Mouse (Mus musculus): ENCODE measurements around the gene Mcf2l. TPM values are rescaled to one million over a fixed set of nuclear protein-coding genes. Genes with fewer than 3 reads are reported as not detected.

Gene Mcf2l
- polyA plus RNA-seq, 1 experiment from 2014 or later: 80.3 TPM

DNA sequence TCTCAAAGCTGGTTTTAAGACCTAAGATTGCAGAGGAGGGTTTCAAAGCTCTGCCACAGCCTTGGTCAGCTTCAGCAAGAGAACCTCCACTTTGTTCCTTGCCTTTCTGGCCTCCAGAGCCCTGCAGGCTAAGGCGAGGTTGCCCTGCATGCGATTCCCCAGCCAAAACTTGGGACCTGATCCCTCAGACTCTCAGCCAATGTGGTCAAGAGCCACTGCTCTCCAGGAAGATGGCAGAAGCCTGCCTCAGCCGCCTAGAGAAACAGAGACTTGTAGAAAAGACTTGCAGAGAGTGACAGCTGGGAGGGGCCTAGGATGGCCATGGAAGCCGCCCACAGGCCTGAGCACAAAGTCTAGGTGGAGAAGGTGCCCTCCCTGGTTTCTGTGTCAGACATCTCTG, 1.4 kb downstream of the Mcf2l start:
- Histone ChIP-seq H3K27ac (no peak overlapping the region), H3K4me1 (peaks cover 60% of the 10 kb centered on the region), H3K27me3 (no peaks in the 10 kb centered on the region), H3K4me3 (peak overlapping the region; percentile 60; the same call in 1 of the 2 replicates), H3K36me3 (ENCODE audit: poor library complexity, severe bottlenecking) (peaks cover 3% of the 10 kb centered on the region), H3K4me2 (peak overlapping the region; percentile 66), H3K9ac (peak overlapping the region; percentile 72; the same call in 1 of the 2 replicates), H3K9me3 (replicated peaks) (no peaks in the 10 kb centered on the region)
- 73% methylated on average over 4 of the region's 4 CpGs for WGBS
- ATAC-seq: no peak

DNA sequence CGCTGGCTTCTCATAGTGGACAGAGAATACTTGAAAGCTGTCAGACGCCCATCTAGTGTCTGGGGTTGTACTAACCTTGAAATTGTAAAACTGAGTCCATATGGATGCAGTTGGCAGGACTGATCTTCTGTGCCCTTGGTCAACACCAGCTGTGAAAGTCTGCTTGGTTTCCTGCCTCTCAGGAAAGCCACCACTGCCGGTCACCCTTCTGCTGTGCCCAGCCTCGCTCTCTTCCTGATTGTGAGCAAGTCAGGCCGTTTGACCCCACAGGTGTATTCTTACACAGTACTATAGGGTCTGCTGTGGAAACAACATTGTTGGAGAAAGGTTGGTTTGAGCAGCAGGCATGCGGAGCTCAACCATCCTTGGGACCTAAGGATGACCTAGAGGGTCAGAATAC, 3.5 kb downstream of the Mcf2l start:
- ATAC-seq: no peak
- Histone ChIP-seq H3K9ac (no peak overlapping the region), H3K36me3 (ENCODE audit: poor library complexity, severe bottlenecking) (peaks cover 25% of the 10 kb centered on the region), H3K9me3 (replicated peaks) (no peaks in the 10 kb centered on the region), H3K27ac (no peak overlapping the region), H3K27me3 (no peaks in the 10 kb centered on the region), H3K4me2 (no peak overlapping the region), H3K4me3 (no peak overlapping the region), H3K4me1 (peaks cover 44% of the 10 kb centered on the region)
- WGBS: 86% methylated on average over 6 of the region's 6 CpGs

DNA sequence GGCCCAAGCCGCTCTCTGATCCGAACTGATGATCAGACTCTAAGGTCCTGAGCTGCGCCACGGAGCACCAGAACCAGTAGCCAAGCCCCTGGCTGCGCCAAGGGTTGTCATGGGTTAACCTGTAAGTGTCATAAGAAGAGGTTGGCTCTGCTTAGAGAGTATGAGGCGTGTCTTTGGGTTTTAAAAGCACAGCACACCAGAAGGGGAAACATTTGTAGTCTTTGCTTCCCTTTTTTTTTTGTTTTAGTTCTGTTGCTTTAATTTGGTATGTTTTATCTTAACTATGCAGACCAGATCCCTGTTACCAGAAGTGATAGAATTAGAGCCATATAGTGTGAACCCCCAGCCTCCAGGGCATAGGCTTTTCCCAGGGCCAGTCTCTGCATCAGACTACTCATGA, 6.6 kb downstream of the Mcf2l start:
- no peaks in the 10 kb centered on the region for H3K9me3 ChIP-seq (replicated peaks)
- no peak for ATAC-seq
- 95% methylated on average over 6 of the region's 6 CpGs for WGBS
- no peak overlapping the region for H3K9ac ChIP-seq
- H3K4me2 ChIP-seq: no peak overlapping the region
- H3K4me1 ChIP-seq: peaks cover 21% of the 10 kb centered on the region
- peaks cover 53% of the 10 kb centered on the region for H3K36me3 ChIP-seq (ENCODE audit: poor library complexity, severe bottlenecking)
- H3K27me3 ChIP-seq: no peaks in the 10 kb centered on the region
- H3K4me3 ChIP-seq: no peak overlapping the region
- no peak overlapping the region for H3K27ac ChIP-seq

DNA sequence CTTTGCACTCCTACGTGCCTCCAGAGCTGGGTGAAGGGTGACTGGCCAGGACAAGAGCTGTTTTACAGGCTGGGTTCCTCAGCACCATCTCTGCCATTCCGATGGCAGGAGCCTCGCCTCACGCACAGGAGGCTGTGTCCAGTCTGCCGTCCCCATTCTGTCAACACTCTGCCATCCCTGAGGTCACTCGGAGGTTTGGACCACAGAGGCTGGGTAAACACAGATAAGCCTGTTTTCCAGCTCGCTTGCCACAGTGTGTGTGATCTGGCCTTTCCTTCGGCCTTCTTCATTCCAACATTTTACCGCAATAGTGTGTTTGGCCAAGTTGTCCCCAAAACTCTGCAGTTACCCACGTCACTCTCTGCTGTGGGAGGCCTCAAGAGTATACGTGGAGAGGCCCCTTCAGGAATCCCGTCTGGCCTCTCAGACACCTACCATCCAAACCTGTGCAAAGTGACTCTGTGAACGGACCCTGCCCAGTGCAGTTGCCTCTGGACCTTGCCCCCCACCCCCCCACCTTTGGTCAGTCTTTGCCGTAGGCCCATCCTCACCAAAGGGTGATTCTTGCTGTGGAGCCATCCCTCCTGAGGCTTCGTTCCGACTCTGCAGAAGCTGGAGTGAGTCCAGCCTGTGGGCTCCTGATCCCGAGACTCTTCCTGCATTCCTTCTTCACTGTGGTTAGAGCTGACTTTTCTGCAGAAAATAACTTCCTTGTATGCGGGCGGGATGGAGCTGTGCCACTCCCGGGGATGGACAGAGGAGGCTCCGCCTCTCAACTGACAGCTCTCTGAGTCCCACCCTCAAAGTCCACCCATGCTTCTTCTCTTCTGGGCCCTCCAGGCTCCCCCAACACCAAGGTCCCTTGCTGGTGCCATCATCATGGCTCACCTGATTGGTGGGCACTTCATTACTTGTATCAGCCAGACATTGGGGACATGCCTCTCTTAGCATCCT, 9.7 kb downstream of the Mcf2l start:
- Histone ChIP-seq H3K4me3 (no peak overlapping the region), H3K9me3 (replicated peaks) (no peaks in the 10 kb centered on the region), H3K27me3 (no peaks in the 10 kb centered on the region), H3K4me2 (no peak overlapping the region), H3K36me3 (ENCODE audit: poor library complexity, severe bottlenecking) (peaks cover 79% of the 10 kb centered on the region), H3K9ac (no peak overlapping the region), H3K27ac (no peak overlapping the region), H3K4me1 (no peaks in the 10 kb centered on the region)
- 55% methylated on average over 21 of the region's 21 CpGs for WGBS
- ATAC-seq: no peak

- peak overlapping the region; percentile 40; the same call in 1 of the 2 replicates for H3K27ac ChIP-seq
- no peaks in the 10 kb centered on the region for H3K27me3 ChIP-seq
- no peak overlapping the region for H3K4me3 ChIP-seq
- H3K4me2 ChIP-seq: no peak overlapping the region
- no peaks in the 10 kb centered on the region for H3K9me3 ChIP-seq (replicated peaks)
- H3K4me1 ChIP-seq: no peaks in the 10 kb centered on the region
- peaks cover 89% of the 10 kb centered on the region for H3K36me3 ChIP-seq (ENCODE audit: poor library complexity, severe bottlenecking)
- 84% methylated on average over 16 of the region's 16 CpGs for WGBS
- ATAC-seq: no peak
- no peak overlapping the region; the same call in 1 of the 2 replicates for H3K9ac ChIP-seq
These were observed 14.3 kb downstream of the Mcf2l start for GRCm38 (mm10) chr8:12887772-12888435.

GRCm38 (mm10) chr8:12889046-12889598, 15.5 kb downstream of the Mcf2l start:
- H3K9me3 ChIP-seq (replicated peaks): no peaks in the 10 kb centered on the region
- no peak overlapping the region for H3K4me2 ChIP-seq
- peaks cover 89% of the 10 kb centered on the region for H3K36me3 ChIP-seq (ENCODE audit: poor library complexity, severe bottlenecking)
- H3K4me3 ChIP-seq: no peak overlapping the region
- H3K4me1 ChIP-seq: no peaks in the 10 kb centered on the region
- no peak overlapping the region for H3K9ac ChIP-seq
- 88% methylated on average over 11 of the region's 11 CpGs for whole genome bisulfite sequencing
- H3K27ac ChIP-seq: peak overlapping the region; percentile 44; the same call in 1 of the 2 replicates
- no peaks in the 10 kb centered on the region for H3K27me3 ChIP-seq
- peak; percentile 53; the same call in 1 of the 2 replicates for ATAC-seq

- Histone ChIP-seq H3K4me2 (no peak overlapping the region), H3K4me1 (peaks cover 5% of the 10 kb centered on the region; the same call in 1 of the 2 replicates), H3K36me3 (ENCODE audit: poor library complexity, severe bottlenecking) (peaks cover 67% of the 10 kb centered on the region), H3K27ac (no peak overlapping the region), H3K9ac (no peak overlapping the region), H3K4me3 (no peak overlapping the region), H3K27me3 (no peaks in the 10 kb centered on the region), H3K9me3 (replicated peaks) (no peaks in the 10 kb centered on the region)
- no peak for ATAC-seq
- WGBS: 88% methylated on average over 5 of the region's 5 CpGs
These were observed 19.4 kb downstream of the Mcf2l start for GRCm38 (mm10) chr8:12892882-12893446.

DNA sequence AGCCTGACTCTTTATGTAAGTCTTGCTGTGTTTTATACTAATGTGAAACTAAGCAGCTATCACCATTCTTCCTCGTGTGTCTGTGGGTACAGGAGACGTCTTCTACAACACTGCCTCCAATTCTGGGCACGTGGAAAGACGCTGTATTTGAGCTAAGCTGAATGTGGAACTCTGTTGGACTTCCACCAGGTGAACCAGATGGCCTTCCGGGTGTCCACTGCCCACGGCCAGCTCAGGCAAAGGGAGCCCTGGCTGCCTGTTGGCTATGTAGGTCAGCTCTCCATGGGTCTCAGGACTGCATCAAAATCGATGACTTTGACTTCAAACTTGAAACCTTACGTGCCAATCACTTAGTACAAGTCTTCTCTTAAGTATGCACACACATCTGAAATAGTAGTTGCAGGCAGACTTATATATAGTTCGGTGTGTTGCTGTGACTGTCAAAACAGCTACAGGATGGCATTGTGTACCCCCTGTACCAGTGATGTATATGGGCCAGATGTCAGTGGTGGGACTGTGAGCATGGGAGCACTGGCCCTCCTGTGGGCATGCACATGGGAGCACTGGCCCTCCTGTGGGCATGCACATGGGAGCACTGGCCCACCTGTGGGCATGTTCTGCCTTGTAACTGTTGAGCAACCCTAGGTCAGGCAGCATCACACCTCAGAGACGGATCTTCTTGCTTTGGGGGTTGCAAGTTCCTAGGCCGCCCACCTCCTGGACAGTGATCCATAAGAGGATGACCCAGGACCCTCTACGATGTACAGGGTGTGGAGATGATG, 20.4 kb downstream of the Mcf2l start:
- Histone ChIP-seq H3K4me3 (no peak overlapping the region), H3K4me2 (no peak overlapping the region), H3K36me3 (ENCODE audit: poor library complexity, severe bottlenecking) (peaks cover 62% of the 10 kb centered on the region), H3K9ac (no peak overlapping the region), H3K9me3 (replicated peaks) (no peaks in the 10 kb centered on the region), H3K27ac (no peak overlapping the region), H3K27me3 (no peaks in the 10 kb centered on the region), H3K4me1 (peaks cover 5% of the 10 kb centered on the region; the same call in 1 of the 2 replicates)
- 86% methylated on average over 12 of the region's 12 CpGs for WGBS
- no peak for ATAC-seq

- peak overlapping the region; percentile 26; the same call in 1 of the 2 replicates for H3K9ac ChIP-seq
- no peak overlapping the region for H3K4me2 ChIP-seq
- no peaks in the 10 kb centered on the region for H3K27me3 ChIP-seq
- H3K4me3 ChIP-seq: no peak overlapping the region
- H3K36me3 ChIP-seq (ENCODE audit: poor library complexity, severe bottlenecking): peaks cover 53% of the 10 kb centered on the region
- no peak for ATAC-seq
- no peak overlapping the region for H3K27ac ChIP-seq
- no peaks in the 10 kb centered on the region for H3K9me3 ChIP-seq (replicated peaks)
- WGBS: 88% methylated on average over 11 of the region's 11 CpGs
- H3K4me1 ChIP-seq: peaks cover 5% of the 10 kb centered on the region; the same call in 1 of the 2 replicates
These were observed 21.4 kb downstream of the Mcf2l start for GRCm38 (mm10) chr8:12894783-12895534.

DNA sequence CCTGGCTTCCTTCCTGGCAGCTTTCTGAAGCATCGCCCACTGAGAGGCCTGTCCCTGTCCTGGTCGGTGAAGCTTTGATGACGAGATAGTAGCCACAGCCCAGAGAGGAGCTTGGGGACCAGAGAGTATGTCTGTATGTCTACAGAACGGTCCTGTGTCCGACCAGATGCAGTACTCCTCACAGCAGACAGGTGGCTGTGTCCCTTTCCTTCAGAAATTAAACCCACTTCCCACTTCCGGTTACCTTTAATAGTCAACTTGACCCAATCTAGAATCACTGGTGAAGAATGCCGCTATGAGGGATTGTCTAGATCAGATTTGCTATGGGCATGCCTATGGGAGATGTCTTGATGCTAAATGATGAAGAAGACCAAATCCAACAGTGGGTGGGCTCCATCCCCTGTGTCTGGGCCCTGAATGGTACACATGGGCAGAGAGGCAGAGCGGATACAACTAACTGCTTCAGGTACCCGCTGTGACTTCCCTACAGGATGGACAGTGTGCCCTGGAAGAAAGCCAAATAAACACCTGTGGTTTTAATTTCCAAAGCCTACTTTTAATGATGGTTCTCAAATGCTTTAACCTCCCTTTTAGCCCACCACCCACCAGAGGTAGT, 22.0 kb downstream of the Mcf2l start:
- Histone ChIP-seq H3K9ac (no peak overlapping the region), H3K27me3 (no peaks in the 10 kb centered on the region)
- WGBS: 79% methylated on average over 9 of the region's 9 CpGs

More for the DNA sequence above, 22.0 kb downstream of the Mcf2l start:
- H3K27ac ChIP-seq: no peak overlapping the region
- no peak overlapping the region for H3K4me3 ChIP-seq
- H3K9me3 ChIP-seq (replicated peaks): no peaks in the 10 kb centered on the region
- H3K4me1 ChIP-seq: peaks cover 5% of the 10 kb centered on the region; the same call in 1 of the 2 replicates
- no peak for ATAC-seq
- H3K36me3 ChIP-seq (ENCODE audit: poor library complexity, severe bottlenecking): peaks cover 46% of the 10 kb centered on the region
- H3K4me2 ChIP-seq: no peak overlapping the region
